In genomic region chrX:71049864-71050576, GRCm38 (mm10) we compare ENCODE assay signal across 8 mouse cellular contexts. TPM values are rescaled to one million over a fixed set of nuclear protein-coding genes. Genes with fewer than 3 reads are reported as not detected.
DNase-seq lines count a peak whose midpoint lies in the region; ATAC-seq and TF ChIP-seq lines count a peak whose summit lies in the region.

Gene Mamld1, plus strand, starts transcription at chrX:71050256.

- no peak for TF ChIP-seq CTCF in cerebellum, adult 2 months (IDR thresholded peaks at IDR 0.05; ENCODE audit: borderline replicate concordance, insufficient read depth, low read depth, low read length)

- H3K4me1 ChIP-seq in cerebellum, adult 2 months (ENCODE audit: control insufficient read depth, insufficient read depth, low read length) = peaks cover 3% of the 10 kb centered on the region; the same call in 1 of the 2 replicates
- H3K4me1 ChIP-seq in liver, embryonic 15.5 days (replicated peaks) = no peaks in the 10 kb centered on the region
- peaks cover 20% of the 10 kb centered on the region for H3K4me1 ChIP-seq in neural tube, embryonic 13.5 days (replicated peaks)

- WGBS in cerebellum, adult 2 months = 10% methylated on average over 41 of the region's 50 CpGs
- WGBS in liver, embryonic 15.5 days (ENCODE audit: insufficient replicate concordance) = 14% methylated on average over 35 of the region's 50 CpGs
- 13% methylated on average over 48 of the region's 50 CpGs for WGBS in neural tube, embryonic 13.5 days

- H3K36me3 ChIP-seq in liver, embryonic 15.5 days (replicated peaks) = no peaks in the 10 kb centered on the region
- no peaks in the 10 kb centered on the region for H3K36me3 ChIP-seq in neural tube, embryonic 13.5 days

- H3K9me3 ChIP-seq in liver, embryonic 15.5 days (replicated peaks) = no peaks in the 10 kb centered on the region
- H3K9me3 ChIP-seq in neural tube, embryonic 13.5 days = no peaks in the 10 kb centered on the region

- TF ChIP-seq POLR2A in cerebellum, adult 2 months (IDR thresholded peaks at IDR 0.05; ENCODE audit: borderline replicate concordance, insufficient read depth, low read length) = peak; percentile 62; the same call in 1 of the 2 replicates

- peak; percentile 19 for DNase-seq in ES-CJ7 (ENCODE audit: low read depth, low spot score)
- peak; percentile 89 to 91 for DNase-seq in cerebellum, adult 2 months
- DNase-seq in forelimb bud, embryonic 11.5 days (ENCODE audit: low read depth, low spot score) = peak; percentile 33
- DNase-seq in heart, postnatal 25 days (ENCODE audit: low spot score) = peak; percentile 73
- DNase-seq in layer of hippocampus, adult 18-20 months (ENCODE audit: low spot score in 2 of 2) = peak; percentile 62 to 85
- peak; percentile 60 to 74 for DNase-seq in urinary bladder, postnatal 4 days (ENCODE audit: low spot score in 2 of 2)

- peak within 1 kb of the TSS; percentile 98 for H3K4me3 ChIP-seq in cerebellum, adult 2 months (replicated peaks; ENCODE audit: insufficient read depth, low read depth, low read length)
- peak within 1 kb of the TSS; percentile 36 for H3K4me3 ChIP-seq in liver, embryonic 15.5 days (replicated peaks)
- peak within 1 kb of the TSS; percentile 53 for H3K4me3 ChIP-seq in neural tube, embryonic 13.5 days

- H3K9ac ChIP-seq in liver, embryonic 15.5 days = no peak within 1 kb of the TSS
- H3K9ac ChIP-seq in neural tube, embryonic 13.5 days = peak within 1 kb of the TSS; percentile 74

- H3K27me3 ChIP-seq in cerebellum, adult 2 months (ENCODE audit: control insufficient read depth, insufficient read depth, low read length) = no peaks in the 10 kb centered on the region
- H3K27me3 ChIP-seq in liver, embryonic 15.5 days = peaks cover 43% of the 10 kb centered on the region
- no peaks in the 10 kb centered on the region; the same call in 1 of the 2 replicates for H3K27me3 ChIP-seq in neural tube, embryonic 13.5 days

- intact Hi-C loops in heart, postnatal 25 days (cut with DNase I) = loop anchor here (2.0 to 5.0 kb wide), 7 partner anchors 57 to 468 kb away; no protein-coding TSS in a partner anchor

- ATAC-seq in liver, embryonic 15.5 days (ENCODE audit: insufficient read depth) = no peak
- ATAC-seq in neural tube, embryonic 13.5 days (ENCODE audit: low read depth) = peak; percentile 62

- peak within 1 kb of the TSS; percentile 56 for H3K4me2 ChIP-seq in liver, embryonic 15.5 days
- peak within 1 kb of the TSS; percentile 69 for H3K4me2 ChIP-seq in neural tube, embryonic 13.5 days

- H3K27ac ChIP-seq in cerebellum, adult 2 months (ENCODE audit: insufficient read depth, low read length) = peak within 1 kb of the TSS; percentile 96
- H3K27ac ChIP-seq in liver, embryonic 15.5 days (replicated peaks) = no peak within 1 kb of the TSS
- H3K27ac ChIP-seq in neural tube, embryonic 13.5 days (replicated peaks) = peak within 1 kb of the TSS; percentile 85

RNA-seq across cellular contexts. Expression of gene Mamld1, which starts in this region (rescaled TPM):
- polyA plus RNA-seq in cerebellum, adult 2 months (2012; rRNA removed) = 23.7 and 29.1 TPM in 2 replicates
- 1 to 10 TPM; 7.6 to 8.4 TPM for total RNA-seq in heart, postnatal 25 days (2021)
- 10 to 100 TPM; 32.2 to 32.5 TPM for total RNA-seq in layer of hippocampus, adult 18-20 months (2021)
- 0.17 and 0.18 TPM in 2 replicates for polyA plus RNA-seq in liver, embryonic 15.5 days (2015; fragmentation: Nextera tagmentation; extraction: Ambion mirVana)
- polyA plus RNA-seq in neural tube, embryonic 13.5 days (2015; fragmentation: Nextera tagmentation; extraction: Ambion mirVana) = 6.7 and 6.9 TPM in 2 replicates

Comparison
In these comparisons a context has a peak if more than half of its experiments do, and no peak if none do; other contexts are left out.
1. DNase-seq: peak in every context shown above with its lines; median percentile 90 in cerebellum, adult 2 months; 74 in layer of hippocampus, adult 18-20 months; 73 in heart, postnatal 25 days; 67 in urinary bladder, postnatal 4 days; 33 in forelimb bud, embryonic 11.5 days; 19 in ES-CJ7.
2. H3K4me3 ChIP-seq: peak in every context shown above with its lines; median percentile 98 in cerebellum, adult 2 months; 53 in neural tube, embryonic 13.5 days; 36 in liver, embryonic 15.5 days.